Mouse (Mus musculus) testis, postnatal 14 days (tissue): Measurements from ENCODE around the gene Epn1.
"Not testable (repeated sequence)": the region's sequence is repeated elsewhere in the genome, so short reads cannot be mapped to it uniquely, and the experiment has no call there.

ENCODE experiments used
- DNase-seq: peaks from one replicate; pipeline ENCODE4 v3.0.0; 2021; ENCODE audit warnings: low spot score

The Epn1 gene

DNA sequence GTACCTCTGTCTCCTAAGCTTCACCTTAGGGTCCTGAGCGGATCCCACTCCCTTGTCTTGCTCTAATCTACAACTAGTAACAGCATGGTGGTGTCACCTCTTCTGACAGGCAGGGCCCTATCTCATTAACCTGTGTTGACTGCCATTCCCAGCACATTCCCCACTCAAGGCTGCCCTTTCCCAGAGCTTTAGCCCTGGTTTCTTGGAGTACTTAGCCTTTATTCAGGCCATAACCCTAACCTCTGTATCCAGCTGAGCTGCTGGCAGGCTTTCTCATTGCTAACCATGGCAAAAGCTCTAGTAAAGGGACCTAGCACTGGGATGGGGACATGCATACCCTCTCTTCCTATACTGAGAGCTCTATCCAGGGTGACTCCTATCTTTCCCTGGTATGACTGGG lies 21.4 kb upstream of the Epn1 start:
- DNase-seq = no peak

DNA sequence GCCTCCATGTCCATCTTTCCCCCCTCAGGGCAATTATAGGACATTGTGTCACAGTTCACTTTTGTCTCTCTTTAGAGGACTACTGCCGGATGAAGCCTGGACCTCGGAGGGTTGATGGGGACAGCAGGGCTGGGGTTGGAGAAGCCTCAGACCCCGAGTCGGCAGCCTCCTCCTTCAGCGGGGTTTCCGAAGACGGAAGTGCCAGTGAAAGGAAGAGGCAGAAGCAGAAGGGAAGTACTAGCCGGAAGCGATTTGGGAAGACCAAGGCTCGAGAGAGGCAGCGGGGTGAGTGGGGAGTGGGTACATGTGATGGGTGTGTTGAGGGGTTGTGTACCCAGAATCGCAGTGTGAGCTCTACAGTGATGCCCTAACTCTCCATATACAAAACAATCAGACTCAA lies 20.6 kb upstream of the Epn1 start:
- no peak for DNase-seq

DNA sequence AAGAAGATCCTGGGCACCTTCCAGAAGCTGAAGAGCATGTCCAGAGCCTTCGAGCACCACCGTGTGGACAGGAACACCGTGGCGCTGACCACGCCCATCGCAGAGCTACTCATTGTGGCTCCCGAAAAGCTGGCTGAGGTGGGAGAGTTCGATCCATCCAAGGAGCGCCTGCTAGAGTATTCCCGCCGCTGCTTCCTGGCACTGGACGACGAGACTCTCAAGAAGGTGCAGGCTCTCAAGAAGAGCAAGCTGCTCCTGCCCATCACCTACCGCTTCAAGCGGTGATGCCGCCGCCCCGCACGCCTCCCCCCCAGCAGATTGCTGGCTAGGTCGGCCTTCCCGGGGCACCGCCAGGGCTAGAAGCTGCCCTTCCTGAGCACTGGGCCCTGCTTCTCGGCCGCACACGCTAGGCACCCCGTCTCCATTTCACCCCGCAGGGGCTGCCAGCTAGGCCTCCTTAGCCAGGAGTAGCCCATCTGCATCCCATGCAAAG lies 19.8 kb upstream of the Epn1 start:
- DNase-seq = peak; percentile 74

DNA sequence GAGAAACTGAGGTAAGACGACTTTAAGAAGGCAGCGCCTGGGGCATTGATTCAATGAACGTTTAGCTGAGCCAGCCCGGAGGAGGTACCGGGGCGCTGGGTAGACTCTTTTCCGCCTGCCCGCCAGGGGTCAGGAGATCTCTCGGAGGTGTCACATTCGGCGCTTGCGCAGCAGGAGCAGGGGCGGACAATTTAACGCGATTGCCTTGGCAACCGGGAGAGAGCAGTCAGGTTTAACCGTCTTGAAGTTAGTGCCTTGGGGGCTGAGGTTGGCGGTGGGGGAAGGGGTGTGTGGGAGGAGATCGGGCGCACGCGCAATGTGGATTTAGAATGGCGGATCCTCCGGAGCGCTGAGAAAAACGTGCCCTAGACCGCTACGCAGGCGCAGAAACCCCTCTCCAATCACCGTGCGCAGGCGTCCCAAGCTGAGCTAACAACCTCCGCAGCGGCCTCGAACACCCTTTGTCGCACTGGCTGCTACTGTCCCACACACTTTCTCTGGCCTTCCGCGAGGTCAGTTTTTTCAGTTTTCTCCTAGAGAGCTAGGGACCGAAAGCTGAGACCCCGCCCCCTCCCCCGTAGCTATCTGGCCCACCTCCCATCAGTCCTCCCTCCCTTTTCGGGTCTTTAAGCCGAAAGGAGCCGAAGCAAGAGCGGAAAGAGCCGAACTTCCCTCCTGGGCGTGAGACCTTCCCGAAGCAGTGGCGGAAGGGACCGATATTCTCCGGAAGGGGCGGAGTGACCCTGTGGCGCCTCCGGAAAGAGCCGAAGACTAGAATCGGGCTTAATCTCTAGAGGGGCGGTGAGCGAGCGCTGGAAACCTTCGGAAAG lies 18.9 kb upstream of the Epn1 start:
- DNase-seq = peak; percentile 96

DNA sequence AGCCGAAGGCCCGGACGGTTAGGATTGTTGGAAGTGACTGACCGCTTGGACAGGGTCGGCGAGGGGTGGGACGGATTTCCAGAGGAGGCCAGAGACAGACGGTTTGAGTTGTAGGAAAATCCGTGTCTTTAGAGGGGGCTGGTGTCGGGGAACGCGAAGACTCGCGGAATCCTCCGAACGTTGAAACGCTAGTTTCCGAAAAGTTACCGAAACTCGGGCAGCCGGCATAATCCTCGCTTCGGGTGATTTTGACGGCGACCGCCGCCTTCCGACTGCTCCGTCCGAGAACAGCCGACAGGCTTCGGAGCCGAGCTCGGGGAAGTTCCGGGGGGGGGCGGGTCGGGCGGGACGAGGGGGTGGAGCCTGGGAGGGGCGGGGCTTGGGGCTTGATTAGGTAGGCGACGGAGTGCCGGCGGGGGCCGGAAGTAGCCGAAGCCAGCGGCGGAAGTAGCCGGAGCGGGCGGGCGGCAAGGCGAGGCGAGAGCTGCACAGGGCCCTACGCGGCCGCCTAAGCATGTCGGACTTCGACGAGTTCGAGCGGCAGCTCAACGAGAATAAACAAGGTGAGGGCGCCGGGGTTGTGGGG lies 18.2 kb upstream of the Epn1 start, which contains the start of gene U2af2:
Gene U2af2 (plus strand): TSS at position 370 of the 586 bp plus-strand sequence.
- DNase-seq = peak; percentile 95

DNA sequence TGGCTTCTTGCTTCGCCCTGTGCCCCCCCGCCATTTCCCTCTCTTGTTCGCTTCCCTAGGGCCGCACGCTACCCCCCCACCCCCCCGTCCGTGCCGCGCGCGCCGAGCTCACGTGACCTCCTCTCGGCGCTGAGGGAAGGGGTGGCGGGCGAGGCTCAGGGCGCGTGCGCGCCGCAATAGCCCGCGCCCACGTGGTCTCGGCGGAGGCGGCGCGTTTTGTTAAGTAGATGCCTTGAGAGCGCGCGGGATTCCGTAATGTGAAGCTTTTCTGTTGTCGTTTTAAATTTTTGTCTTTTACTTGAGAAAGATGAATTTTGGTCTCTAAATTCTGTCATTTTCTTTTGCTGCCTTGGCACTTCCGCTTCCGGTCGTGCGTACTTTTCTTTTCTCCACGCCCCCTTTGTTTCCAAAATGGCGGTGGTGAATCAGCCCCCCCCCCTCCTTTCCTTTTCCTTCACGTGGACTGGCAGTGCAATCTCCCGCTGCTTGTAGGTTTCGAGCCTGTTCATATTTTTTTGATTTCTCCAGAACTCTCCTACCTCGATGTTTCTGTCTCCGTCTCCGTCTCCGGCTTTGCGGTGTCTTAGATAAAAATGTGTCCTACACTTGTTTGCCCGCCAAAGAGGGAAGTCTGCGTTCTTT lies 17.6 kb upstream of the Epn1 start:
- no peak for DNase-seq

DNA sequence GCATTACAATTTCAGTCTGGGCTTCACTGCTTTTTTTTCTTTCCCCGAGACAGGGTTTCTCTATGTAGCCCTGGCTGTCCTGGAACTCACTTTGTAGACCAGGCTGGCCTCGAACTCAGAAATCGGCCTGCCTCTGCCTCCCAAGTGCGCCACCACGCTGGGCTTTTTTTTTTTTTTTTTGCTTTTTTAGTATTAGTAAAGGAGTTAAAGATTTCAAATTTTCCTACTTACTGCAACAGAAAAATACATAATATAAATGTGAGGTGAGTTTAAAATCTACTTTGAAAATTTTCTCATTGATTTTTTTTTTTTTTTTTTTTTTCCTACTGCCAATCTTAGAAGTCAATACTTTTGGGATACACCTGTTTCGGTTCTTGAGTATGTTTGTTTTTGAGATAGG lies 15.1 kb upstream of the Epn1 start:
- DNase-seq = no peak

DNA sequence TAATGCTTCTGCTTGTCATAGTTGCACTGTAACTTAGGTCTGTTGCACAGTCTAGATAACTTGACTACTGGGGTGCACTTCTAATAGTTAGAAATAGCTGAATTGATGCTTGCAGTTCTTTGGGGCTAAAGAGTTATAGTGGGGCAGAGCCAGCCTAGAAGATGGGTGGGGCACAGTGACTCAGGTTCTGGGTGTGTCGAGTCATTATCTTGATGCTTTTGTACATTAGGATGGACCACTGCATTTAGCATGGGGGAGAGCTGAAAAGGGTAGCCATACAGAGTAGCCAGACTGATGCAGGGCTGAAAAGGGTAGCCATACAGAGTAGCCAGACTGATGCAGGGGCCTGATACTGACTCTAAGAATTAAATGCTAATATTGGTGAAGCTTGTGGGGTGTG lies 6.4 kb upstream of the Epn1 start:
- no peak for DNase-seq

DNA sequence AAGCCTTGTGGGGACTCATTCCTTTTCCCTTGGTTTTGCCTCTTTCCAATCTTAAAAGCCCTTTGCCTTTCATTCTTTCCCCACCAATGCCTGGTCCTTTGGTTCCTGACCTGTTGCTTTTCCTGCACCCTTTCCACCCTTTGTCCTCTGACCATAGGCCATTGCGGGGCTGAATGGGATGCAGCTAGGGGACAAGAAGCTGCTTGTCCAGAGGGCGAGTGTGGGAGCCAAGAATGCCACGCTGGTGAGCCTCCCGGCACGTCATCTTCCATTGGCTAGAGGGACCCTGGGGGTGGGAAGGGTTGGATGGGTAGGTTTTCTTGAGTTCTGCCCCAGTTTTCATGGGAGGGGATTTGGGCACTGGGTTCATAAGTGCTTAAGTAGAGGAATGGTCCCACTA lies 5.1 kb upstream of the Epn1 start:
- DNase-seq = no peak

DNA sequence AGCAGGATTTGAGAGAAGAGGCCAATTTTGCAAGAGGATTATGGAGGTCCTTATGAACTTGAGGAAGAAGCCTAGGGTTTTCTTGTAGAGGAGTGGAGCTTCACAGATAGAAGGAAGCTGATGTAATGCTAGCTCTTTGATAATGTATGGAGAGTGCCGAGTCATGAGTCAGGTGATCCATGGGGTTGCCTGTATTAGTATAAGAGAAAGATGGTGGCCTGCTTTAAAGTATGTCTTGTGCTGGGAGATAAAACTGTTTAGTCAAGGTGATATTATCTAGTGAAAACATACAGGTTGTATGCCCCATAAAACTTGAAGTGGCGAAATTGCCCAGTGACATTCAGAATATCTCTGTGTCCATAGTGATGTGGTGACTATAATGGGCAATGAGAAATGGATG lies 3.1 kb upstream of the Epn1 start:
- no peak for DNase-seq

DNA sequence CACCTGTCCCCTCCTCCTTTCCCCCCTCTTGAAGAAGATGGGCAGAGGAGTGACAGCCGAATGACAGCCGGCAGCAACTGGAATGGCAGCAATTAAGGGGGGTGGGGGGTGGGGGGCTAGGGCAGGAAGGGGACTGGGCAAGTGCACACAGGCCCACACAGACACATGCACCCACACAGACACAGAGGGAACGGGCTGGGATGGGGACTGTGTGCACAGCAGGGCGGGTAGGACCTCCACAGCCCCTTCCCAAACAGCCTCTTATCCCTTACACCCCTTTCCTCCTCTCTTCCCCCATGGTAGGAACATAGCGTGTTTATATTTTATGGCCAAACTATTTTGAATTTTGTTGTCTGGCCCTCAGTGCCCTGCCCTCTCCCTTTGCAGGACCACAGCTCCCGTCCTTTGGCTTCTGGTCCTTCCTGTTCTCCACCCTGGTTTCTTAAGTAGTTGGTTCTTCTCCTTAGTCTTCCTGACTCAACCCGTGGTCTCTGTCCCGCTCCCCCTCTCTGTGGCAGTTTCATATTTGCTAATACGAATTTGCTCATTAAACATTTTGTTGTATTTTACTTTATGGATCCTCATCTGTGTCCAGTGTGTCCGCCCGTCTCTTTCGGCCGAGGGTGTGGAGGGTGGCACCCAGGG lies 548 bp upstream of the Epn1 start:
- DNase-seq = not testable (repeated sequence)

DNA sequence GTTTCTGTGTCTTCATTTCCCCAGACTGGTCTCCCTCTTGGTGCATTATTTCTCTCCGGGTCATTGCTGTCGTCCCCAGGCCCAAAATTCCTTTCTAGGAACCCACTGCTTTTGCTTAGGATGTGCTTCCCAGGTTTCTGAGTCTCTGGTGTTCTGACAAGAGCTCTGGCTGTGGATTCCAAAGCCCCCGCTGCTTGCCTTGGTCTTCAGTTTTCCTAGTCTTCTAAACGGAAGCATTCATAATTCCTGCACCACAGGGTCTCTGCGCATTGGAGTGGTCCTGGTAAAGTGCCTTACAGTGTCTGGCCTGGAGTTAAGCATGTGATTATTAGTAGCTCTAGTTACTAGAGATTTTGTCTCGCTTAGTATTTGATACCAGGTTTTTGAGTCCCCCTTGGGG lies 780 bp downstream of the Epn1 start:
- DNase-seq = no peak

DNA sequence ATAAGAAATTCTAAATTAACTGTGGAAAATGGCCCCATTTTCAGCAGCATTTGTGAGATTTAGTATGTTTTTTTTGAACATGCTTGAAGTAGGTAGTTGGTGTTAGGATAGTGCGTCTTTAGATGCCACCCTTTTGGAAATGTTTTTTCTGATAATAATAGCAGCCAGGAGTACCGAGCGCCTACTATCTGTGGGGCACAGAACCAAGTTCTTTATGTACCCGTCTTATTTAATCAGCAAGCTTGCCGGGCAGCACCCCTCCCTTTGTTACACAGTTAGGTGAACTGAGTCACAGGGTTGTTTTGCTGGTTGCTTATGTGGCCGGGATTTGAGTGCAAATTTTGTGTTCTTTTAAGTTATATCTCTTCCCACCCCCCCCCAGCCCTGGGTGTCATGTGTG lies 1.2 kb downstream of the Epn1 start:
- no peak for DNase-seq

DNA sequence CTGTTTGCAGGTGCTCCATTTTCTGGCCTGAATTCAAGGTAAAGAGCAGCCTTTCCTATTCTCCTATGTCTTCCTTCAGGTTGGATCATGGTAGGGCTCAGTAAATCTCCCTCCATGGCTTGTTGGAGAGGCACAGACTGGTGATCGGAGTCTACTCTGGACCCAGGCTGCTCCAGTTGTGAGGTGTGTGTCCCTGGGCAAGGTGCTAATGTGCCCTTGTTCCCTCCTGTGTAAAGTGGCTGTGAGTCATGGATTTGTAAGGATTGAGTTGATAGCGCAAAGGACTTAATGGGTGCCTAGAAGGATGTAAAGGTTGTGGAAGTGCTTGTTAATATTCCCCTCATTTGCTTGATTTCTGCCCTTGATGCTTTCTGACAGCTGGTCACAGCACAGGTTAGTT lies 1.9 kb downstream of the Epn1 start:
- no peak for DNase-seq

DNA sequence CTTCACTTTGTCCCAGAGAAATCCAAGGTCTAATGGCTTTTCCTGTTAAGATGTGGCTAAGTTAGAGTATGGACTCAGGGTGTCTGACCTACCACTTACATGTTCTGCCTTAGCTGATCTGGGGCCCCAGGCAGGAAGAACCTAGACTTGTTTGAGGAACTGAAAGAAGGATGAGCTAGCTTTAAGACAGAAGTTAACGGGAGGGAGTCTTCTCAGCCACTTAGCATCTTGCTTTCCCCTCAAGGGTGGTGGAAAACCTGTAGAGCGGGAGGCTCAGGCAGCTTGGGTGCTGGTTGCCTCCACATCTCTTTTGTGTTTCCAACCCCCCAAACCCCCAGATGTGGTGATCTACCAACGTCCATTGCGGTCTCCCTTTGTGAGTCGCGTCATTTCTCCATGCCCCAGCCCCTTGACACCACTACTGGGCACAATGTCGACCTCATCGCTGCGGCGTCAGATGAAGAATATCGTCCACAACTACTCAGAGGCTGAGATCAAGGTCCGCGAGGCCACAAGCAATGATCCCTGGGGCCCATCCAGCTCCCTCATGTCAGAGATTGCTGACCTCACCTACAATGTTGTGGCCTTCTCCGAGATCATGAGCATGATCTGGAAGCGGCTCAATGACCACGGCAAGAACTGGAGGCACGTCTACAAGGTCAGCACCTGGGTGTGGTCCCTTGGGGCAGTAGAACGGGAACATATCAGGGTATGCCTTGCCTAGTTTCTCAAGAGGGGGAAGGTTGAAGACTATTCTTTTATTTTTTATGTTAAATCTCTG lies 3.5 kb downstream of the Epn1 start:
- no peak for DNase-seq

DNA sequence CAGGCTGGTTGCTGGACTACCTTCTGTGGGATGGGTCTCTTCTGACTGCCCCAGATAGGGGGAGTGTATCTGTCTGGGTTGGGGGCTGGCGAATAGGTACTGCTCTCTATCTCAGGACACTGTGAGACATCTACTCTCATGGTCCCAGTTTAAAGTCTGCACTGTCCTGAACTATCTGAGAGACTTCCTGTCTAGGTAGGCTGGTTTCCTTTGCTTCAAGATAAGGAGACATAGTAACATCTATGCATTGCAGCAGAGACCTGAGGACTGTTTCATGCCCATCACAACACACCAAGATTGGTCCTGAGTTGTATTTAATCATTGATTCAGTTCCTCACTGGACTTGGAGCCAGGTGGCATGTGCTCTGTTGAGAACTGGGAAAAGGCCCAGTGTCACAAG lies 5.5 kb downstream of the Epn1 start:
- DNase-seq = no peak

DNA sequence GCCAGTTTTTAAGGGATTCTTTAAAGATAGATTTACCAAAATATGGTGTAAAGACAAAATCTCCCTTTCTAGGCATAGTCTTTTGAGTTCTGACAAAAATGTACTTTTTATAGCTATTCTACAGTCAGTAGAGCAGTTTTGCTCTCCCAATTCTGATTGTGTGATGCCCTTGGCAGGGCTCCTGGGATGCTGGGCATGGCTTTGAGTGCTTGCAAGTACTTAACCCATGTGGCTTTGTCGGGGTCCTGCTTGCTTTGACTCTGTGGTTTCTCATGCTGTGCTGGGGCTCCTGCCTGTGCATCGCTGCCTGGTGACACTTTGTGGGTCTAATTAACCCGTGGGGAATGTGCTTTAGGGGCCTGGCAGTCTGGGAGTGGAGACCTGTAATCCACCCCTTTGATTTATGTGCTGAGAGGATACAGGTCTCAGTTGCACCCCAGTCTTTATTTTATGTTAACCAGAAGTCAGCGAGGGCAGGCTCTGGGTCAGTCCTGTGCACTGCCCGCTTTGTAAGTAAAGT lies 6.9 kb downstream of the Epn1 start:
- no peak for DNase-seq

DNA sequence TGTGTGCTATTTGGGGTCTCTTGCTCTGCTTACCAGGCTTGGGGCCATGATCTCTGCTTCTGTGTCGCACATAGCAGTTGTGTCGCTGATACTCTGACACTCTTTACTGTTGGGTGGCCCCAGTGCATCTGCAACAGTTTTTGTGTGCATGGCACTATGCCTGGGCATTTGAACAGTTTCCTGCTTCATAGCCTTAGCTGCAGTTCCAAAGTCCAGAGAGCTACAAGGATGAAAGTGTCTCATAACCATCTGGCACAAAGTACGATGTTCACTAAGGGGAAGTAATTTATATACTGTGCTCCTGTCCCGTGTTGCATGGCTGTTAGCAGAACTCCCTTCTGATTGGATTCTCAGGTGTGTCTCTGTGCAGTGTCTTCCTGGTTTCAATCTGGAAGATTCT lies 7.9 kb downstream of the Epn1 start:
- DNase-seq = no peak

DNA sequence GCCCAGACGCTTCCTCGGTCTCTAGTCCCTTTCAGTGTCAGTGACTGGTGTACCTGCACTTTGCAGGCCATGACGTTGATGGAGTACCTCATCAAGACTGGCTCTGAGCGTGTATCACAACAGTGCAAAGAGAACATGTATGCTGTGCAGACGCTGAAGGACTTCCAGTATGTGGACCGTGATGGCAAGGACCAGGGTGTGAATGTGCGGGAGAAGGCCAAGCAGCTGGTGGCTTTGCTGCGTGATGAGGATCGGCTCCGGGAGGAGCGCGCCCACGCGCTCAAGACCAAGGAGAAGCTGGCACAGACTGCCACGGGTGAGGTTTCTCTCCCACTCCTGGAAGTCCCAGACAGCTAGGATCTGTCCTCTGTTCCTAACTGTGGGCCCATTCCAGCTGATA lies 9.8 kb downstream of the Epn1 start:
- no peak for DNase-seq

DNA sequence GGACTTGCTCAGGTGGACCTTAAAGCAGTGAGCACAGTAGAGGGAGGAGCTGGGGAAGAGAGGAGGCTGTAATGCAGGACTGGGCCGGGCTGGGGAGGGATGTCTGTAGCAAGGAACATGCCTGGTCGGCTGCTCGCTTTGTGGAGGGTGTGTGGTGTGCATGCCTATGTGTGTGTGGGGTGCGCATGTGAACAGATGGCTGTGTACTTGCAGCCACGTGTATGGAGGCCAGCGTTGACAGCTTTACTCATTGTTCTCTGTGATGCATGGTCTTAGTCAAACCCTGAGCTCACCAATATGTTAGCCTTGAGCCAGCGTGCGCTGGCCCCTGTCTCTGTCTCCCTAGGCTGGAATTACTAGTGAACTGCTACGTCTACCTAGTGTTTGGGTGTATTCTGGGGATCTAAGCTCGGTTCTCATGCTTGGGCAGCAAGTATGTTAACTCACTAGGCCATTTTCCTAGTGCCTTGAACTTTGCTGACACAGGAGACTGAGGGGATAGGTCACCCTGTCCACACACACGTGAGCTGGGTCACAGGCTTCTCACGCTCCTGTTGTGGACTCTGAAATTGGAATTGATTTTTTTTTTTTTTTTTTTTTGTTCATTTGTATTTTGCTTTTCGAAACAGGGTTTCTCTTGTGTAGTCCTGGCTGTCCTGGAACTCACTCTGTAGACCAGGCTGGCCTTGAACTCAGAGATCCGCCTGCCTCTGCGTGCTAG lies 11.1 kb downstream of the Epn1 start:
- no peak for DNase-seq

DNA sequence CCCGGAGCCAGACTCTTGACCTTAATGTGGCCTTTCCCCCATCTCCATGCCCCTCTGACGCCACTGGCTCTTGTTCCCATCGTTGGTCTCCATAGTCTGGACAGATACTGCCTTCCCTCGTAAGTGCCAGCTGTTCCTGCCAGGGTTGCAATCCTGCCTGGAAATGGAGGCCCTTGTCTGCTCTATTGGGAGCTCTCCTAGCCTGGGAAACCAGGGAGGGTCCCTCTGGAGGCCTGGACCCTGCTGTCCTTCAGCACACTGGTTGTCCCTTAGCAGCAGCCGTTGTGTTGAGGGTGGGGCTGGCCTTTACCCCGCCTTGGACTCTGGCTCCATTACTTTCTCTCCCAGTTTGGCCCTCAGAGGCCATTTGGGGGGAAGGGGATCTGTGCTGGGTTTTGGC lies 12.3 kb downstream of the Epn1 start:
- no peak for DNase-seq
